Mouse (Mus musculus): ENCODE measurements at regions not wholly inside any gene's neighbourhood (a gene's known extent, or its start where the extent isn't known, plus 50 kb on each side); places are given as distances from the start of the nearest gene placed in this dataset.
"Not testable (repeated sequence)": the region's sequence is repeated elsewhere in the genome, so short reads cannot be mapped to it uniquely, and the experiment has no call there.

GRCm38 (mm10) chr1:184171601-184172000 is 137.5 kb upstream of the 1700056E22Rik start:
- H3K9ac ChIP-seq (replicated peaks): no peak overlapping the region
- ATAC-seq (ENCODE audit: low FRiP score, low read depth): no peak
- no peaks in the 10 kb centered on the region for H3K9me3 ChIP-seq
- H3K4me1 ChIP-seq: no peaks in the 10 kb centered on the region; the same call in 1 of the 2 replicates
- no peak overlapping the region for H3K4me2 ChIP-seq (replicated peaks)
- H3K4me3 ChIP-seq: no peak overlapping the region
- H3K27me3 ChIP-seq: no peaks in the 10 kb centered on the region
- WGBS: 73% methylated on average over 7 of the region's 7 CpGs
- no peaks in the 10 kb centered on the region for H3K36me3 ChIP-seq
- no peak overlapping the region for H3K27ac ChIP-seq (replicated peaks)

- Histone ChIP-seq H3K27me3 (no peaks in the 10 kb centered on the region), H3K4me3 (no peak overlapping the region), H3K36me3 (no peaks in the 10 kb centered on the region), H3K9me3 (no peaks in the 10 kb centered on the region), H3K27ac (replicated peaks) (no peak overlapping the region), H3K9ac (replicated peaks) (no peak overlapping the region), H3K4me1 (no peaks in the 10 kb centered on the region; the same call in 1 of the 2 replicates), H3K4me2 (replicated peaks) (no peak overlapping the region)
- no peak for ATAC-seq (ENCODE audit: low FRiP score, low read depth)
- 82% methylated on average over 3 of the region's 3 CpGs for WGBS
Measured at GRCm38 (mm10) chr1:184170926-184171325, 136.8 kb upstream of the 1700056E22Rik start.

GRCm38 (mm10) chr1:184169967-184170366 is 135.9 kb upstream of the 1700056E22Rik start:
- Histone ChIP-seq H3K36me3 (no peaks in the 10 kb centered on the region), H3K4me3 (no peak overlapping the region), H3K27me3 (no peaks in the 10 kb centered on the region), H3K9ac (replicated peaks) (no peak overlapping the region), H3K27ac (replicated peaks) (no peak overlapping the region), H3K9me3 (no peaks in the 10 kb centered on the region), H3K4me1 (no peaks in the 10 kb centered on the region; the same call in 1 of the 2 replicates), H3K4me2 (replicated peaks) (no peak overlapping the region)
- ATAC-seq (ENCODE audit: low FRiP score, low read depth): no peak
- 79% methylated on average over 1 of the region's 1 CpGs for WGBS

GRCm38 (mm10) chr1:184169034-184169783 is 135.1 kb upstream of the 1700056E22Rik start:
- H3K4me1 ChIP-seq: no peaks in the 10 kb centered on the region; the same call in 1 of the 2 replicates
- 75% methylated on average over 7 of the region's 7 CpGs for WGBS
- no peaks in the 10 kb centered on the region for H3K36me3 ChIP-seq
- no peaks in the 10 kb centered on the region for H3K9me3 ChIP-seq
- no peak overlapping the region for H3K27ac ChIP-seq (replicated peaks)
- H3K4me3 ChIP-seq: no peak overlapping the region
- no peak for ATAC-seq (ENCODE audit: low FRiP score, low read depth)
- no peaks in the 10 kb centered on the region for H3K27me3 ChIP-seq
- H3K9ac ChIP-seq (replicated peaks): no peak overlapping the region
- H3K4me2 ChIP-seq (replicated peaks): no peak overlapping the region

GRCm38 (mm10) chr1:184166951-184167350 is 132.8 kb upstream of the 1700056E22Rik start:
- Histone ChIP-seq H3K27me3 (no peaks in the 10 kb centered on the region), H3K9ac (replicated peaks) (no peak overlapping the region), H3K4me3 (no peak overlapping the region), H3K27ac (replicated peaks) (no peak overlapping the region), H3K4me2 (replicated peaks) (no peak overlapping the region), H3K9me3 (no peaks in the 10 kb centered on the region), H3K4me1 (no peaks in the 10 kb centered on the region; the same call in 1 of the 2 replicates), H3K36me3 (no peaks in the 10 kb centered on the region)
- 84% methylated on average over 2 of the region's 2 CpGs for WGBS
- ATAC-seq (ENCODE audit: low FRiP score, low read depth): no peak

GRCm38 (mm10) chr1:184162526-184162925 is 128.4 kb upstream of the 1700056E22Rik start:
- not testable (repeated sequence) for H3K27me3 ChIP-seq; H3K9me3 ChIP-seq; H3K36me3 ChIP-seq; H3K9ac ChIP-seq (replicated peaks); ATAC-seq (ENCODE audit: low FRiP score, low read depth); H3K4me2 ChIP-seq (replicated peaks); H3K27ac ChIP-seq (replicated peaks); H3K4me1 ChIP-seq; H3K4me3 ChIP-seq
- 87% methylated on average over 2 of the region's 2 CpGs for WGBS

GRCm38 (mm10) chr1:184147713-184148112 is 113.6 kb upstream of the 1700056E22Rik start:
- no CpG with 5 or more reads among the region's 1 CpGs for WGBS
- Histone ChIP-seq H3K4me1 (no peaks in the 10 kb centered on the region), H3K4me2 (replicated peaks) (no peak overlapping the region), H3K4me3 (no peak overlapping the region), H3K27ac (replicated peaks) (no peak overlapping the region), H3K27me3 (no peaks in the 10 kb centered on the region), H3K9ac (replicated peaks) (no peak overlapping the region), H3K9me3 (no peaks in the 10 kb centered on the region), H3K36me3 (no peaks in the 10 kb centered on the region)
- no peak for ATAC-seq (ENCODE audit: low FRiP score, low read depth)

- 65% methylated on average over 2 of the region's 2 CpGs for WGBS
- Histone ChIP-seq H3K4me3 (no peak overlapping the region), H3K4me1 (no peaks in the 10 kb centered on the region), H3K9ac (replicated peaks) (no peak overlapping the region), H3K9me3 (no peaks in the 10 kb centered on the region), H3K36me3 (no peaks in the 10 kb centered on the region), H3K27me3 (no peaks in the 10 kb centered on the region), H3K4me2 (replicated peaks) (no peak overlapping the region), H3K27ac (replicated peaks) (no peak overlapping the region)
- no peak for ATAC-seq (ENCODE audit: low FRiP score, low read depth)
Measured at GRCm38 (mm10) chr1:184142974-184143373, 108.9 kb upstream of the 1700056E22Rik start.

GRCm38 (mm10) chr1:184140486-184140885 is 106.4 kb upstream of the 1700056E22Rik start:
- no peak overlapping the region for H3K4me3 ChIP-seq
- no peak overlapping the region for H3K27ac ChIP-seq (replicated peaks)
- no peak overlapping the region for H3K4me2 ChIP-seq (replicated peaks)
- no peaks in the 10 kb centered on the region for H3K36me3 ChIP-seq
- no peaks in the 10 kb centered on the region for H3K27me3 ChIP-seq
- H3K9me3 ChIP-seq: no peaks in the 10 kb centered on the region
- 89% methylated on average over 5 of the region's 5 CpGs for WGBS
- no peak for ATAC-seq (ENCODE audit: low FRiP score, low read depth)
- H3K4me1 ChIP-seq: no peaks in the 10 kb centered on the region
- H3K9ac ChIP-seq (replicated peaks): no peak overlapping the region

GRCm38 (mm10) chr1:184140082-184140481 is 106.0 kb upstream of the 1700056E22Rik start:
- no peaks in the 10 kb centered on the region for H3K27me3 ChIP-seq
- 80% methylated on average over 4 of the region's 4 CpGs for WGBS
- no peak overlapping the region for H3K27ac ChIP-seq (replicated peaks)
- no peak for ATAC-seq (ENCODE audit: low FRiP score, low read depth)
- H3K4me3 ChIP-seq: no peak overlapping the region
- no peak overlapping the region for H3K4me2 ChIP-seq (replicated peaks)
- H3K36me3 ChIP-seq: no peaks in the 10 kb centered on the region
- H3K4me1 ChIP-seq: no peaks in the 10 kb centered on the region
- H3K9me3 ChIP-seq: no peaks in the 10 kb centered on the region
- H3K9ac ChIP-seq (replicated peaks): no peak overlapping the region

- H3K36me3 ChIP-seq: no peaks in the 10 kb centered on the region
- WGBS: 82% methylated on average over 3 of the region's 3 CpGs
- no peaks in the 10 kb centered on the region for H3K4me1 ChIP-seq
- H3K4me2 ChIP-seq (replicated peaks): no peak overlapping the region
- no peak overlapping the region for H3K4me3 ChIP-seq
- H3K27ac ChIP-seq (replicated peaks): no peak overlapping the region
- no peak for ATAC-seq (ENCODE audit: low FRiP score, low read depth)
- H3K9me3 ChIP-seq: no peaks in the 10 kb centered on the region
- no peak overlapping the region for H3K9ac ChIP-seq (replicated peaks)
- H3K27me3 ChIP-seq: no peaks in the 10 kb centered on the region
Measured at GRCm38 (mm10) chr1:184138661-184139060, 104.6 kb upstream of the 1700056E22Rik start.

- no peaks in the 10 kb centered on the region for H3K36me3 ChIP-seq
- 86% methylated on average over 4 of the region's 4 CpGs for WGBS
- no peak overlapping the region for H3K4me3 ChIP-seq
- no peaks in the 10 kb centered on the region for H3K27me3 ChIP-seq
- no peak overlapping the region for H3K9ac ChIP-seq (replicated peaks)
- no peak overlapping the region for H3K4me2 ChIP-seq (replicated peaks)
- H3K4me1 ChIP-seq: no peaks in the 10 kb centered on the region
- H3K27ac ChIP-seq (replicated peaks): no peak overlapping the region
- 0 out of 2 replicates have a peak, but pooled peaks cover 3% of the 10 kb centered on the region for H3K9me3 ChIP-seq
- ATAC-seq (ENCODE audit: low FRiP score, low read depth): no peak
Measured at GRCm38 (mm10) chr1:184130897-184131296, 96.8 kb upstream of the 1700056E22Rik start.

- Histone ChIP-seq H3K27ac (replicated peaks) (no peak overlapping the region), H3K4me2 (replicated peaks) (no peak overlapping the region), H3K4me1 (no peaks in the 10 kb centered on the region), H3K9me3 (0 out of 2 replicates have a peak, but pooled peaks cover 3% of the 10 kb centered on the region), H3K27me3 (no peaks in the 10 kb centered on the region), H3K9ac (replicated peaks) (no peak overlapping the region), H3K36me3 (no peaks in the 10 kb centered on the region), H3K4me3 (no peak overlapping the region)
- ATAC-seq (ENCODE audit: low FRiP score, low read depth): no peak
- 84% methylated on average over 4 of the region's 4 CpGs for WGBS
Measured at GRCm38 (mm10) chr1:184127321-184127720, 93.2 kb upstream of the 1700056E22Rik start.

All from midbrain, embryonic 12.5 days (tissue).